Mouse (Mus musculus) liver, postnatal 0 days (tissue): ENCODE measurements around the gene Ccdc93. TPM values are rescaled to one million over a fixed set of nuclear protein-coding genes. Genes with fewer than 3 reads are reported as not detected.

Experiments used
- ATAC-seq: fragments of 200-750 bp; cut with Nextera tagmentation; 2 replicates; pipeline ENCODE4 v1.8.0; 2017; ENCODE audit warnings: mild to moderate bottlenecking, moderate library complexity
- DNase-seq: peaks from one replicate; pipeline ENCODE4 v3.0.0-alpha.2; 2016
- H3K27ac ChIP-seq: fragments of 300-500 bp; sonication (generic); 2 replicates; pipeline ENCODE4 v1.5.1; 2014; ENCODE audit warnings: antibody characterized with exemption, moderate library complexity, mild to moderate bottlenecking, low read depth
- H3K27me3 ChIP-seq: fragments of 300-500 bp; sonication (generic); 2 replicates; pipeline ENCODE4 v1.6.1; 2014; ENCODE audit warnings: low read length, control low read depth, mixed read lengths; ENCODE audit not compliant: insufficient read depth
- H3K36me3 ChIP-seq: fragments of 300-500 bp; sonication (generic); replicated peaks from 2 replicates; pipeline ENCODE4 v1.6.1; 2014; ENCODE audit warnings: mild to moderate bottlenecking, control low read depth, low read length, moderate library complexity, mixed read lengths; ENCODE audit not compliant: insufficient read depth
- H3K4me1 ChIP-seq: fragments of 300-500 bp; sonication (generic); 2 replicates; pipeline ENCODE4 v1.6.1; 2014; ENCODE audit warnings: antibody characterized with exemption, mild to moderate bottlenecking, control low read depth; ENCODE audit not compliant: insufficient read depth
- H3K4me2 ChIP-seq: fragments of 300-500 bp; sonication (generic); 2 replicates; pipeline ENCODE4 v1.6.1; 2014; ENCODE audit warnings: low read depth, mild to moderate bottlenecking, low read length, moderate library complexity, mixed read lengths
- H3K4me3 ChIP-seq: fragments of 300-500 bp; sonication (generic); 2 replicates; pipeline ENCODE4 v1.5.1; 2014; ENCODE audit warnings: low read depth, low read length
- H3K9ac ChIP-seq: fragments of 300-500 bp; sonication (generic); replicated peaks from 2 replicates; pipeline ENCODE4 v1.6.1; 2014; ENCODE audit warnings: mild to moderate bottlenecking, moderate library complexity
- H3K9me3 ChIP-seq: fragments of 300-500 bp; sonication (generic); 2 replicates; pipeline ENCODE4 v1.6.1; 2016; ENCODE audit warnings: mild to moderate bottlenecking, control low read depth, low read length, mixed read lengths
- CTCF ChIP-seq: sonication (generic); IDR thresholded peaks from 2 replicates; pipeline ENCODE4 v1.5.1; 2016; ENCODE audit warnings: antibody characterized with exemption, low read depth
- EP300 ChIP-seq: IDR thresholded peaks from 2 replicates; pipeline ENCODE4 v1.6.1; 2016; ENCODE audit warnings: antibody characterized with exemption, low read depth, mild to moderate bottlenecking
- WGBS: fragments of 180-500 bp; shearing (Covaris S2); extraction: QIAGEN DNeasy Blood & Tissue Kit; methylation state at CpG from one replicate; pipeline ENCODE4 v1.1.7; 2014; ENCODE audit not compliant: insufficient replicate concordance; 5-methylcytosine and 5-hydroxymethylcytosine counted together
- polyA plus RNA-seq: library from polyadenylated mRNA; unstranded; fragments of >200 nt; fragmentation: Nextera tagmentation; extraction: Ambion mirVana; gene quantifications from 2 replicates; pipeline ENCODE4 v1.2.1, GENCODE M21; 2015

Ccdc93 gene
- polyA plus RNA-seq, 1 experiment from 2014 or later = 3.1 TPM

DNA sequence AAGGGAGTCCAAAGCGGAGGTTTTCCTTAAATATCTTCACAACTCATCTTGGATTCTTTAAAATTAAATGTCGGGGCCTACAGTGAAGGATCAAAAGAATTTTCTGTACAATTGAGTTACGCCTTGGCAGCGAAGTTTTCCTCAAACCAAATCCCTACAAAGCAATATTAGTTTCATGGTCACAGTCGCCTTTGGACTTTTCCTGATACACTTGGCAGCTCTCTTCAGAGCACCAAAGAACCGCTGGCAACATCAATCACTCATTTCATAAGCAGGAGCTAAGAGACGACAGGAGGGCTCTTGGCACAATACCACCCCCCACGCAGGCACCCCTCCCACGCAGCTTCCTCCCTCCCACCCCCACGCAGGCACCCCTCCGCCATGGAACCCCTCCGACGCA, 40.4 kb upstream of the Ccdc93 start:
- WGBS = 71% methylated on average over 13 of the region's 13 CpGs
- Histone ChIP-seq H3K4me3 (no peak overlapping the region), H3K9me3 (0 out of 2 replicates have a peak, but pooled peaks cover 2% of the 10 kb centered on the region), H3K4me1 (no peaks in the 10 kb centered on the region), H3K36me3 (no peaks in the 10 kb centered on the region), H3K9ac (no peak overlapping the region), H3K27me3 (no peaks in the 10 kb centered on the region), H3K4me2 (no peak overlapping the region), H3K27ac (no peak overlapping the region)
- TF ChIP-seq CTCF = no peak
- DNase-seq (no peak), ATAC-seq (no peak)

DNA sequence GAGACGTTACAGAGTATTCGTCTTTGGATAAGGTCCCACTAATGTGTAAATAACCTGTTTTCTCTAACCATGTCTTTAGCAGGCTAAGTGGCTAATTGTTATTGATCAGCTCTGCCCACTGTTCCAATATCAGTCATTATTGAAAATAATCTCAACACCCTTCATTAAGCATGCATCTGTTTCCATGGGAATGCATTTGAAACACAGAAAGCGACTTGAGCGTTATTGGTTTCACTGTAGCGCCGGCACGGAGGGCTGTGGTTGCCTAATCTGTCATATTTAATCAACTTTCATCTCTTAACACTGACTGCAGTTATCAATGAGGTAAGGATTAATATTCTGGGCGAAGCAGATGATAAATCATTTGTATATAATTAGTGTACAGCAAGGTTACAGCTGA, 40.0 kb upstream of the Ccdc93 start:
- no peak for ATAC-seq
- DNase-seq = no peak
- no peak for TF ChIP-seq EP300
- TF ChIP-seq CTCF = no peak
- no peaks in the 10 kb centered on the region for H3K27me3 ChIP-seq
- H3K4me2 ChIP-seq = no peak overlapping the region
- H3K9ac ChIP-seq = no peak overlapping the region
- H3K4me3 ChIP-seq = no peak overlapping the region
- H3K27ac ChIP-seq = no peak overlapping the region
- no peaks in the 10 kb centered on the region for H3K36me3 ChIP-seq
- H3K9me3 ChIP-seq = 0 out of 2 replicates have a peak, but pooled peaks cover 2% of the 10 kb centered on the region
- H3K4me1 ChIP-seq = no peaks in the 10 kb centered on the region
- 85% methylated on average over 8 of the region's 8 CpGs for WGBS

DNA sequence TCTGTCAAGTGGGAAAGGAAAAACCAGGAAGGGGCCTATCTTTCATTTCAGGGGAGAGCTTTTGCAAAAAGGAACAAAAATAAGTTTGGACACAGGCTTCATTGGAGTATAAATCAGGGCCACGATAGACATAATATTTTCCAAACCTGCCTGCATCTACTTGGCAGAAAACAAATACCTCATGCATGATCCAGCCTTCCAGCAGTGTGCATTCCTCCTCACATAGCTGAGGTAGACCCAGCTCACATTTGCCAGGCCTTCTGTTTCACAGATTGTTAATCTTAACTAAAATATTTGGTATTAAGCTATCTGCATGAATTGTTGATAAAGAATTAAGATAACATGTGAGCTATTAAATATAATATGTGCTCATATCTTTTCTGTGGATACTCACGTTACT, 37.7 kb upstream of the Ccdc93 start:
- H3K4me3 ChIP-seq = no peak overlapping the region
- ATAC-seq = no peak
- H3K4me2 ChIP-seq = no peak overlapping the region
- no peak for DNase-seq
- H3K4me1 ChIP-seq = no peaks in the 10 kb centered on the region
- WGBS = 64% methylated on average over 2 of the region's 2 CpGs
- 0 out of 2 replicates have a peak, but pooled peaks cover 2% of the 10 kb centered on the region for H3K9me3 ChIP-seq
- H3K27me3 ChIP-seq = no peaks in the 10 kb centered on the region
- TF ChIP-seq CTCF (no peak), EP300 (no peak)
- H3K36me3 ChIP-seq = no peaks in the 10 kb centered on the region
- H3K9ac ChIP-seq = no peak overlapping the region
- no peak overlapping the region for H3K27ac ChIP-seq

DNA sequence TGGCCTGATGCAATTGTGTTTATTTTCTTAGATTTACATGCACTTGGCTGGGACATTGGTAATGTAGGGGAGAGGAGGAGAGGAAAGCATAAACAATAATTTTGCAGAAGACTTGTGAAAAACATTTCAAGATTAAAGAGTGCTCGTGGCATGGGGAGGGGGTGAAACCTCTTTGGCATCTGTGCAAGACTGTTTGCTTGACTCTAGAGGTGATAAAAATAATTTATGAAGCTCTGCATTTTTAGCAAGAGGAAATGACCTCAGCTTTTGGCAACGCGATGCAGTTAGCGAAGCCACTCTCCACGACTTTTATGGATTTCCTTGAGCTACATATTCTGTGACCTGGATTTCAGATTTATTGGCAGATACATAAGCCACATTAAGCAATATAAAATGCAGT, 36.1 kb upstream of the Ccdc93 start:
- Histone ChIP-seq H3K4me2 (no peak overlapping the region), H3K4me3 (no peak overlapping the region), H3K27ac (no peak overlapping the region), H3K4me1 (no peaks in the 10 kb centered on the region), H3K36me3 (no peaks in the 10 kb centered on the region), H3K9ac (no peak overlapping the region), H3K27me3 (no peaks in the 10 kb centered on the region), H3K9me3 (no peaks in the 10 kb centered on the region)
- DNase-seq (no peak), ATAC-seq (no peak)
- 31% methylated on average over 5 of the region's 5 CpGs for WGBS
- no peak for TF ChIP-seq CTCF
- no peak for TF ChIP-seq EP300

DNA sequence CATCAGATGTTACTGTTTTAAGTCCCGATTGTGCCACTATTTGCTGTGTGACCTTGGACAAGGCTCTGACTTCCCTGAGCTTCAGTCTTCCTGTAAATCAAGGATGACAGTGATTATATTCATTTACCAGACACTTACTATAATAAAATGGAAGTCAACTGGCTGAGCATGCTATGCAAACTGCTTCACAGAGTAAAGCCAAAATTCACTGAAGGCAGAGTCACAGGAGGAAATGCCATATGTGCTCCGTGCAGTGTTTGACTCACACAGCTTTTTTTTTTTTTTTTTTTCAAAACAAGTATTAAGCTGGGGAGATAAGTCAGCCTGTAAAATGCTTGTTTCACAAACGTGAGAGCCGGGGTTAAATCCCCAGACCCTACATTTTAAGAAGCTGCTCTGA, 34.3 kb upstream of the Ccdc93 start:
- Histone ChIP-seq H3K9ac (no peak overlapping the region), H3K27me3 (no peaks in the 10 kb centered on the region), H3K4me1 (no peaks in the 10 kb centered on the region), H3K27ac (no peak overlapping the region), H3K4me3 (no peak overlapping the region), H3K36me3 (no peaks in the 10 kb centered on the region), H3K4me2 (no peak overlapping the region), H3K9me3 (no peaks in the 10 kb centered on the region)
- TF ChIP-seq EP300 (no peak), CTCF (no peak)
- WGBS = 63% methylated on average over 4 of the region's 4 CpGs
- ATAC-seq = no peak
- no peak for DNase-seq

DNA sequence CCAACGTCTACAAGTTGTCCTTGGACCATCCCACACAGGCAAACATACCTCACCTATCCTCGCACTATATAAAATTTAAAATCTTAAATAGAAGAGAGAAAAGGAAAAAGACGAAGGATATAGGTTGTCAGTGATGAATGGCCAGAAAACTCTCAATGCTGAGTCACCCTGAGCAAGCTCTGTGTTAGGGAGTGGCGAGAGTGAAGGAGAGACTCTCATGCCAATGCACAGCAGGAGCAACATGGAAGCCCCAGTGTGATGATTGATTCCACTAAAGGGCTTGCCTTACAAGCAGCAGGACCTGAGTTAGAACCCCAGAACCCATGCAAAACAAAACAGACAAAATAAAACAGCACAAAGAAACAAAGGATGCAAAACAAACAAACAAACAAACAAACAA, 32.6 kb upstream of the Ccdc93 start:
- Histone ChIP-seq H3K9ac (no peak overlapping the region), H3K4me3 (no peak overlapping the region), H3K27me3 (no peaks in the 10 kb centered on the region), H3K4me2 (no peak overlapping the region), H3K27ac (no peak overlapping the region), H3K9me3 (no peaks in the 10 kb centered on the region), H3K4me1 (no peaks in the 10 kb centered on the region), H3K36me3 (no peaks in the 10 kb centered on the region)
- DNase-seq (no peak), ATAC-seq (no peak)
- TF ChIP-seq CTCF (no peak), EP300 (no peak)
- WGBS = 66% methylated on average over 4 of the region's 4 CpGs
